ENCODE assay signal across 10 mouse cellular contexts in genomic region chr14:64594811-64595522, GRCm38 (mm10).
DNase-seq lines count a peak whose midpoint lies in the region; ATAC-seq lines count a peak whose summit lies in the region.
"Had no signal": no experiment of that assay in that cellular context is flagged by ENCODE, and none has a peak within 500 bp of the region (broad histone marks: within the 10 kb centered on the region; RNA-seq: fewer than 3 reads in every experiment).

No protein-coding gene starts in this region.

- no peak overlapping the region for H3K4me3 ChIP-seq in hindbrain, embryonic 11.5 days (ENCODE audit: low read depth, low read length)
- no peak overlapping the region for H3K4me3 ChIP-seq in neural tube, embryonic 12.5 days

- ATAC-seq in frontal cortex, adult (ENCODE audit: low TSS enrichment) = peak; percentile 4
- ATAC-seq in hindbrain, embryonic 11.5 days (ENCODE audit: low FRiP score) = peak; percentile 50
- ATAC-seq in neural tube, embryonic 12.5 days (ENCODE audit: low FRiP score, low read depth) = peak; percentile 51
- ATAC-seq in activated CD4-positive, CD25-positive, alpha-beta regulatory T cell, adult 4 months = no peak
- ATAC-seq: inflammation-experienced regulatory T-cells, adult 6 months had no signal

- H3K36me3 ChIP-seq in hindbrain, embryonic 11.5 days (ENCODE audit: control insufficient read depth, insufficient read depth, low read length) = no peaks in the 10 kb centered on the region
- peaks cover 9% of the 10 kb centered on the region; the same call in 1 of the 2 replicates for H3K36me3 ChIP-seq in neural tube, embryonic 12.5 days

- peaks cover 9% of the 10 kb centered on the region; the same call in 1 of the 2 replicates for H3K27me3 ChIP-seq in hindbrain, embryonic 11.5 days (ENCODE audit: control insufficient read depth, insufficient read depth, low read length)
- no peaks in the 10 kb centered on the region; the same call in 1 of the 2 replicates for H3K27me3 ChIP-seq in neural tube, embryonic 12.5 days (replicated peaks)

- H3K27ac ChIP-seq in hindbrain, embryonic 11.5 days (ENCODE audit: low read depth, low read length) = peak overlapping the region; percentile 99
- peak overlapping the region; percentile 70 for H3K27ac ChIP-seq in neural tube, embryonic 12.5 days

- no peak for DNase-seq in frontal cortex, adult 2 months (ENCODE audit: extremely low spot score in 1 of 2, low spot score in 1 of 2)
- peak; percentile 45 for DNase-seq in cerebellum, adult 8-10 months
- peak; percentile 36 for DNase-seq in hindbrain, embryonic 11.5 days (ENCODE audit: low spot score)
- no peak for DNase-seq in testis, postnatal 14 days (ENCODE audit: low spot score)
- DNase-seq in ovary, postnatal 36 days (ENCODE audit: low spot score) = no peak

- no peak overlapping the region for H3K9ac ChIP-seq in hindbrain, embryonic 11.5 days (ENCODE audit: low read depth, low read length)
- H3K9ac ChIP-seq in neural tube, embryonic 12.5 days = peak overlapping the region; percentile 99

- H3K9me3 ChIP-seq in hindbrain, embryonic 11.5 days (ENCODE audit: control insufficient read depth, low read length) = no peaks in the 10 kb centered on the region
- no peaks in the 10 kb centered on the region for H3K9me3 ChIP-seq in neural tube, embryonic 12.5 days

- H3K4me2 ChIP-seq in hindbrain, embryonic 11.5 days (replicated peaks; ENCODE audit: low read depth, low read length) = no peak overlapping the region
- peak overlapping the region; percentile 80; the same call in 1 of the 2 replicates for H3K4me2 ChIP-seq in neural tube, embryonic 12.5 days (replicated peaks)
- H3K4me2 ChIP-seq: liver, embryonic 11.5 days had no signal

- 40% methylated on average over 10 of the region's 10 CpGs for WGBS in hindbrain, embryonic 11.5 days
- WGBS in neural tube, embryonic 12.5 days = 42% methylated on average over 10 of the region's 10 CpGs

- peaks cover 4% of the 10 kb centered on the region for H3K4me1 ChIP-seq in hindbrain, embryonic 11.5 days (replicated peaks; ENCODE audit: control insufficient read depth, insufficient read depth, low read length)
- peaks cover 34% of the 10 kb centered on the region for H3K4me1 ChIP-seq in neural tube, embryonic 12.5 days

Comparison
In these comparisons a context has a peak if more than half of its experiments do, and no peak if none do; other contexts are left out.
1. DNase-seq: peak in cerebellum, adult 8-10 months (single experiment) and hindbrain, embryonic 11.5 days (single experiment); none in frontal cortex, adult 2 months (0 of 2), testis, postnatal 14 days (single experiment) and ovary, postnatal 36 days (single experiment).